ENCODE assay signal across 8 mouse cellular contexts in genomic region chr13:43364985-43365824, GRCm38 (mm10). TPM values are rescaled to one million over a fixed set of nuclear protein-coding genes. Genes with fewer than 3 reads are reported as not detected.
DNase-seq lines count a peak whose midpoint lies in the region; ATAC-seq and TF ChIP-seq lines count a peak whose summit lies in the region.

Gene Sirt5, plus strand, starts transcription at chr13:43365496.

- peaks cover 0 to 2% of the 10 kb centered on the region in 2 experiments; a peak in 1 of 4 replicates for H3K4me1 ChIP-seq in ES-E14 (ENCODE audit: control insufficient read depth in 2 of 2, insufficient read depth in 2 of 2, low read length in 2 of 2, poor library complexity in 1 of 2)
- peaks cover 9% of the 10 kb centered on the region for H3K4me1 ChIP-seq in forebrain, embryonic 16.5 days (replicated peaks; ENCODE audit: control insufficient read depth, insufficient read depth, low read length)
- H3K4me1 ChIP-seq in lung, embryonic 15.5 days = peaks cover 13% of the 10 kb centered on the region; the same call in 1 of the 2 replicates

- WGBS in forebrain, embryonic 16.5 days = 13% methylated on average over 42 of the region's 42 CpGs
- 14% methylated on average over 42 of the region's 42 CpGs for WGBS in lung, embryonic 15.5 days

- peak; percentile 92 for DNase-seq in ES-E14 (ENCODE audit: low read depth, low spot score)
- DNase-seq in cerebellum, adult 11-12 months = peak; percentile 90
- peak; percentile 95 for DNase-seq in heart, postnatal 4 days
- peak; percentile 65 to 79 for DNase-seq in layer of hippocampus, adult 8-10 months (ENCODE audit: low spot score in 2 of 2)
- DNase-seq in ovary, adult 18-20 months (ENCODE audit: low spot score) = peak; percentile 77
- DNase-seq in thymus, postnatal 0 days (ENCODE audit: low spot score) = peak; percentile 97

- in situ Hi-C loops in ES-E14 (cut with MboI; ENCODE audit: low sequenced_read_pairs in 2 of 2, unreplicated experiment in 2 of 2) = no loop called here

- H3K4me3 ChIP-seq in ES-E14 (ENCODE audit: insufficient read depth in 1 of 2, low read depth in 1 of 2, low read length in 2 of 2, poor library complexity in 1 of 2, severe bottlenecking in 1 of 2) = peak within 1 kb of the TSS; percentile 70 to 81
- H3K4me3 ChIP-seq in forebrain, embryonic 16.5 days (replicated peaks; ENCODE audit: low read length) = peak within 1 kb of the TSS; percentile 66
- H3K4me3 ChIP-seq in lung, embryonic 15.5 days = peak within 1 kb of the TSS; percentile 54

- H3K9me3 ChIP-seq in ES-E14 (ENCODE audit: control insufficient read depth, insufficient read depth, low read depth, low read length) = no peaks in the 10 kb centered on the region
- no peaks in the 10 kb centered on the region for H3K9me3 ChIP-seq in forebrain, embryonic 16.5 days (ENCODE audit: control insufficient read depth, low read length)
- H3K9me3 ChIP-seq in lung, embryonic 15.5 days = no peaks in the 10 kb centered on the region

- H3K4me2 ChIP-seq in forebrain, embryonic 16.5 days (ENCODE audit: low read length) = peak within 1 kb of the TSS; percentile 63
- peak within 1 kb of the TSS; percentile 84 for H3K4me2 ChIP-seq in lung, embryonic 15.5 days

- ATAC-seq in forebrain, embryonic 16.5 days = peak; percentile 95
- ATAC-seq in lung, embryonic 15.5 days (ENCODE audit: borderline replicate concordance, extremely low read depth, low FRiP score, low TSS enrichment) = peak; percentile 89

- H3K27ac ChIP-seq in ES-E14 (ENCODE audit: insufficient read depth, low read depth, low read length, poor library complexity, severe bottlenecking) = no peak within 1 kb of the TSS; the same call in 1 of the 2 replicates
- H3K27ac ChIP-seq in forebrain, embryonic 16.5 days (ENCODE audit: low read length) = peak within 1 kb of the TSS; percentile 75
- peak within 1 kb of the TSS; percentile 17 for H3K27ac ChIP-seq in lung, embryonic 15.5 days

- H3K36me3 ChIP-seq in ES-E14 (ENCODE audit: control insufficient read depth, insufficient read depth, low read length, poor library complexity, severe bottlenecking) = no peaks in the 10 kb centered on the region
- H3K36me3 ChIP-seq in forebrain, embryonic 16.5 days (ENCODE audit: control insufficient read depth, insufficient read depth) = no peaks in the 10 kb centered on the region
- H3K36me3 ChIP-seq in lung, embryonic 15.5 days = no peaks in the 10 kb centered on the region

- H3K27me3 ChIP-seq in forebrain, embryonic 16.5 days (replicated peaks; ENCODE audit: control insufficient read depth, insufficient read depth, low read length) = no peaks in the 10 kb centered on the region
- no peaks in the 10 kb centered on the region for H3K27me3 ChIP-seq in lung, embryonic 15.5 days

- peak within 1 kb of the TSS; percentile 83 for H3K9ac ChIP-seq in ES-E14 (ENCODE audit: insufficient read depth, low read depth, low read length, poor library complexity, severe bottlenecking)
- peak within 1 kb of the TSS; percentile 82 for H3K9ac ChIP-seq in forebrain, embryonic 16.5 days (replicated peaks; ENCODE audit: low read depth, low read length)
- H3K9ac ChIP-seq in lung, embryonic 15.5 days = peak within 1 kb of the TSS; percentile 56

TF ChIP-seq in ES-E14, 5 proteins besides CTCF, POLR2A, EP300 and RAD21:
- TF ChIP-seq ZNF384 (IDR thresholded peaks at IDR 0.05; ENCODE audit: low read depth, low read length) (no peak), ZC3H11A (IDR thresholded peaks at IDR 0.05; ENCODE audit: borderline replicate concordance, low read depth, low read length) (0 out of 2 replicates have a peak, but pooled peaks have one; percentile 29), HCFC1 (IDR thresholded peaks at IDR 0.05; ENCODE audit: borderline replicate concordance, insufficient read depth, low read length) (peak; percentile 59)

RNA-seq across cellular contexts. Expression of gene Sirt5, which starts in this region (rescaled TPM):
- total RNA-seq in ES-E14 (2012; rRNA removed) = 8.5 and 8.6 TPM in 2 replicates
- 38.7 TPM in 2 replicates for polyA plus RNA-seq in forebrain, embryonic 16.5 days (2015; fragmentation: Nextera tagmentation; extraction: Ambion mirVana)
- 10 to 100 TPM; 35.9 to 36.0 TPM for total RNA-seq in heart, postnatal 4 days (2021)
- total RNA-seq in layer of hippocampus, adult 8-10 months (2022) = 10 to 100 TPM; 18.4 to 25.4 (median 19.5) TPM
- 21.7 and 22.5 TPM in 2 replicates for polyA plus RNA-seq in lung, embryonic 15.5 days (2015; fragmentation: Nextera tagmentation; extraction: Ambion mirVana)
- polyA plus RNA-seq in thymus, postnatal 0 days (2015; fragmentation: Nextera tagmentation; extraction: Ambion mirVana) = 35.0 and 36.9 TPM in 2 replicates
